Mouse (Mus musculus): ENCODE measurements at regions not wholly inside any gene's neighbourhood (a gene's known extent, or its start where the extent isn't known, plus 50 kb on each side); places are given as distances from the start of the nearest gene placed in this dataset.

- TF ChIP-seq EP300 (IDR thresholded peaks at IDR 0.05), result no peak
- no peak for TF ChIP-seq CTCF (IDR thresholded peaks at IDR 0.05)
These were observed 53.1 kb upstream of the Rps6ka3 start for GRCm38 (mm10) chrX:159156976-159157375.

All from lung, postnatal 0 days (tissue).